Mouse (Mus musculus): ENCODE results near the gene Brap. TPM values are rescaled to one million over a fixed set of nuclear protein-coding genes. Genes with fewer than 3 reads are reported as not detected.
"Not testable (repeated sequence)": the region's sequence is repeated elsewhere in the genome, so short reads cannot be mapped to it uniquely, and the experiment has no call there.

Brap gene
- polyA plus RNA-seq, 1 experiment from 2014 or later: 36.1 TPM

GRCm38 (mm10) chr5:121632804-121633203 lies 27.6 kb upstream of the Brap start:
- no peaks in the 10 kb centered on the region for H3K36me3 ChIP-seq (ENCODE audit: control insufficient read depth, insufficient read depth, low read length)
- no peak overlapping the region for H3K9ac ChIP-seq (ENCODE audit: low read depth, low read length)
- no peak overlapping the region for H3K4me3 ChIP-seq (ENCODE audit: low read length)
- H3K9me3 ChIP-seq (ENCODE audit: control insufficient read depth, low read length): no peaks in the 10 kb centered on the region
- no peak overlapping the region for H3K27ac ChIP-seq (ENCODE audit: low read depth, low read length)
- no peaks in the 10 kb centered on the region for H3K27me3 ChIP-seq (replicated peaks; ENCODE audit: control insufficient read depth, insufficient read depth, low read length)
- no peaks in the 10 kb centered on the region for H3K4me1 ChIP-seq (ENCODE audit: control insufficient read depth, insufficient read depth, low read depth, low read length)
- ATAC-seq: no peak
- no peak overlapping the region for H3K4me2 ChIP-seq (ENCODE audit: low read length)
- 47% methylated on average over 3 of the region's 3 CpGs for WGBS

- Histone ChIP-seq H3K27ac (ENCODE audit: low read depth, low read length) (no peak overlapping the region), H3K36me3 (ENCODE audit: control insufficient read depth, insufficient read depth, low read length) (no peaks in the 10 kb centered on the region), H3K9ac (ENCODE audit: low read depth, low read length) (no peak overlapping the region), H3K4me1 (ENCODE audit: control insufficient read depth, insufficient read depth, low read depth, low read length) (no peaks in the 10 kb centered on the region), H3K4me2 (ENCODE audit: low read length) (no peak overlapping the region), H3K4me3 (ENCODE audit: low read length) (no peak overlapping the region), H3K9me3 (ENCODE audit: control insufficient read depth, low read length) (no peaks in the 10 kb centered on the region), H3K27me3 (replicated peaks; ENCODE audit: control insufficient read depth, insufficient read depth, low read length) (no peaks in the 10 kb centered on the region)
- no peak for ATAC-seq
- 92% methylated on average over 5 of the region's 5 CpGs for WGBS
These were observed 25.7 kb upstream of the Brap start for GRCm38 (mm10) chr5:121634668-121635067.

DNA sequence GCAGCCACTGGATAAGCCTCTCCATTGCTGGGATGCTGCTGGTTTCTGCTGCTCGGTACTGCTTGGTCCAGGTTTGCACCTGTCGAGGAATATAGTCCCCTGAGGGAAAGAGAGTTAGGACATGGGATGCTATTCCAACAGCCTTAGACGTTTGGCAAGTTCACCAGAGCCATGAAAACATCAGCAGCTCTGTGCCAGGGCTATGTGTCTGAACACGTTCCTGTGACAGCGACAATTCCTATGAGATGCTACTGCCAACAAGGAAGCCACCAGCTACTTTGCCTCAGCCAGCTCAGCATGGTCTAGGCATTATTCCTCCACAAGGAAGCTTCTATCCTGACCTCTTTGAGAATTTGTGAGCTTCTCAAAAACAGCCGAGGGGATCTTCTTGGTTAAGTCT lies 23.1 kb upstream of the Brap start:
- H3K4me2 ChIP-seq (ENCODE audit: low read length): no peak overlapping the region
- ATAC-seq: no peak
- H3K36me3 ChIP-seq (ENCODE audit: control insufficient read depth, insufficient read depth, low read length): no peaks in the 10 kb centered on the region
- 92% methylated on average over 6 of the region's 6 CpGs for WGBS
- no peaks in the 10 kb centered on the region for H3K27me3 ChIP-seq (replicated peaks; ENCODE audit: control insufficient read depth, insufficient read depth, low read length)
- no peak overlapping the region for H3K9ac ChIP-seq (ENCODE audit: low read depth, low read length)
- no peaks in the 10 kb centered on the region for H3K4me1 ChIP-seq (ENCODE audit: control insufficient read depth, insufficient read depth, low read depth, low read length)
- no peak overlapping the region for H3K4me3 ChIP-seq (ENCODE audit: low read length)
- no peaks in the 10 kb centered on the region for H3K9me3 ChIP-seq (ENCODE audit: control insufficient read depth, low read length)
- H3K27ac ChIP-seq (ENCODE audit: low read depth, low read length): no peak overlapping the region

DNA sequence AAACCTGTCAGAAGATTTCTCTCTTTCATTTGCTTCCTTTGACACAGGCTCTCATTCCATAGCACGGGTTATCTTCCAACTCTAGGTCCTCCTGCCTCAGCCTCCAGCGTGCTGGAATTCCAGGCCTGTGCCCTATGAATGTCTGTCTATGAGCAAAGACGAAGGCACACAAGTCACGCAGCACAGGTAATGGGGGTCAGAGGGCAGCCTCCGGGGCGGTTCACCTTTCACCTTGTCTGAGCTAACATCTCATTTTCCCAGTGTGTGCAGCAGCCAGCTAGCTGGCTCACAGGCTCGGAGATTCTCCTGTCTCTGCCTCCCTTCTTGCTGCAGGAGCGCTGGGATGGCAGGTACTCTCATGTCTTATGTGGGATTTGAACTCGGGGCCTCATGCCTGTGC lies 20.8 kb upstream of the Brap start:
- Histone ChIP-seq H3K4me3 (ENCODE audit: low read length) (no peak overlapping the region), H3K36me3 (ENCODE audit: control insufficient read depth, insufficient read depth, low read length) (no peaks in the 10 kb centered on the region), H3K4me2 (ENCODE audit: low read length) (no peak overlapping the region), H3K27ac (ENCODE audit: low read depth, low read length) (no peak overlapping the region), H3K9me3 (ENCODE audit: control insufficient read depth, low read length) (no peaks in the 10 kb centered on the region), H3K4me1 (ENCODE audit: control insufficient read depth, insufficient read depth, low read depth, low read length) (no peaks in the 10 kb centered on the region), H3K9ac (ENCODE audit: low read depth, low read length) (no peak overlapping the region), H3K27me3 (replicated peaks; ENCODE audit: control insufficient read depth, insufficient read depth, low read length) (no peaks in the 10 kb centered on the region)
- no peak for ATAC-seq
- 92% methylated on average over 9 of the region's 9 CpGs for WGBS

- Histone ChIP-seq H3K4me1 (ENCODE audit: control insufficient read depth, insufficient read depth, low read depth, low read length) (no peaks in the 10 kb centered on the region), H3K27me3 (replicated peaks; ENCODE audit: control insufficient read depth, insufficient read depth, low read length) (no peaks in the 10 kb centered on the region), H3K36me3 (ENCODE audit: control insufficient read depth, insufficient read depth, low read length) (no peaks in the 10 kb centered on the region), H3K4me2 (ENCODE audit: low read length) (no peak overlapping the region), H3K4me3 (ENCODE audit: low read length) (no peak overlapping the region), H3K27ac (ENCODE audit: low read depth, low read length) (no peak overlapping the region), H3K9me3 (ENCODE audit: control insufficient read depth, low read length) (no peaks in the 10 kb centered on the region), H3K9ac (ENCODE audit: low read depth, low read length) (no peak overlapping the region)
- no peak for ATAC-seq
- 87% methylated on average over 7 of the region's 7 CpGs for WGBS
These were observed 11.2 kb upstream of the Brap start for GRCm38 (mm10) chr5:121649134-121649533.

DNA sequence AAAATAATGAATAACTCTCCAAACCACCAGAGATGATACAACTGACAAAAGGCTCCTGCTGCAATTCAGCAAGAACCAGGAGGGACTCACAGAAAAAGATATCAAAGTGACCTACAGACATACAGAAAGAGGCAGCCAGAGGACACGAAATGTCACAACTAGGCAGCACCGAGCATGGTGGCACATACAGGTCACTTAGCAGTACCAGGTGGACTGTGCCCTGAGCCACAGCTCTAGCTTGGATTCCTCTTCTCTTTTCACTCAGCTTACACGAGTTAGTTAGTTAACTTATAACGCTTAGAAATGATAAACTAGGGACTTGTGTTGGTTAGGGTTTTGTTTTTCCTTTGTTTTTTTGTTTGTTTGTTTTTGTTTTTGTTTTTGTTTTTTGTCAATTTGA lies 5.8 kb upstream of the Brap start:
- no peaks in the 10 kb centered on the region for H3K4me1 ChIP-seq (ENCODE audit: control insufficient read depth, insufficient read depth, low read depth, low read length)
- no peaks in the 10 kb centered on the region for H3K27me3 ChIP-seq (replicated peaks; ENCODE audit: control insufficient read depth, insufficient read depth, low read length)
- no peak overlapping the region for H3K9ac ChIP-seq (ENCODE audit: low read depth, low read length)
- ATAC-seq: no peak
- no peak overlapping the region for H3K4me2 ChIP-seq (ENCODE audit: low read length)
- no peak overlapping the region for H3K27ac ChIP-seq (ENCODE audit: low read depth, low read length)
- no peaks in the 10 kb centered on the region for H3K36me3 ChIP-seq (ENCODE audit: control insufficient read depth, insufficient read depth, low read length)
- WGBS: 86% methylated on average over 4 of the region's 4 CpGs
- no peak overlapping the region for H3K4me3 ChIP-seq (ENCODE audit: low read length)
- no peaks in the 10 kb centered on the region for H3K9me3 ChIP-seq (ENCODE audit: control insufficient read depth, low read length)

- WGBS: 70% methylated on average over 6 of the region's 6 CpGs
- not testable (repeated sequence) for H3K4me1 ChIP-seq (ENCODE audit: control insufficient read depth, insufficient read depth, low read depth, low read length); H3K9me3 ChIP-seq (ENCODE audit: control insufficient read depth, low read length); H3K9ac ChIP-seq (ENCODE audit: low read depth, low read length); H3K4me3 ChIP-seq (ENCODE audit: low read length); H3K27ac ChIP-seq (ENCODE audit: low read depth, low read length); ATAC-seq; H3K36me3 ChIP-seq (ENCODE audit: control insufficient read depth, insufficient read depth, low read length); H3K27me3 ChIP-seq (replicated peaks; ENCODE audit: control insufficient read depth, insufficient read depth, low read length); H3K4me2 ChIP-seq (ENCODE audit: low read length)
These were observed 3.5 kb upstream of the Brap start for GRCm38 (mm10) chr5:121656866-121657265.

DNA sequence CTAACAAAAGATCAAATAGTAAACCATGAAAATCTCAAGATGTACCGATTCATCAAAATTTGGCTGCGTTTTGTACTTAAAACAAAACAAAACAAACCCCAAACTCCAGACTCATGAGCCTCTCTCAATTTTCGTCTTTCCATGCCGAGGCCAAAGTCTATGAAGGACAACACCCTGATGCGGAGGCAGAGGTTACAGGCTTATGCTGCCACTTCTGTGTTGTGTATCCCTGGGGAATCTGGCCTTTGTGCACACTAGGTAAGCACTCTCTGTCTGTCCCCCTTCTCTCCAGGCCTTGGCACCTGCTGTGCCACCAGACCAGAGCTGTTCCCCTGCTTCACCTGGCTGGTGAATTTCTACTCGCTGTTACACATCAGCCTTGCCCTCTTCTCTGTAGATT lies 2.7 kb upstream of the Brap start:
- H3K4me1 ChIP-seq (ENCODE audit: control insufficient read depth, insufficient read depth, low read depth, low read length): peaks cover 16% of the 10 kb centered on the region
- H3K9me3 ChIP-seq (ENCODE audit: control insufficient read depth, low read length); H3K36me3 ChIP-seq (ENCODE audit: control insufficient read depth, insufficient read depth, low read length); H3K4me2 ChIP-seq (ENCODE audit: low read length); H3K4me3 ChIP-seq (ENCODE audit: low read length); H3K9ac ChIP-seq (ENCODE audit: low read depth, low read length); H3K27me3 ChIP-seq (replicated peaks; ENCODE audit: control insufficient read depth, insufficient read depth, low read length); H3K27ac ChIP-seq (ENCODE audit: low read depth, low read length); ATAC-seq: not testable (repeated sequence)
- WGBS: 88% methylated on average over 5 of the region's 6 CpGs

DNA sequence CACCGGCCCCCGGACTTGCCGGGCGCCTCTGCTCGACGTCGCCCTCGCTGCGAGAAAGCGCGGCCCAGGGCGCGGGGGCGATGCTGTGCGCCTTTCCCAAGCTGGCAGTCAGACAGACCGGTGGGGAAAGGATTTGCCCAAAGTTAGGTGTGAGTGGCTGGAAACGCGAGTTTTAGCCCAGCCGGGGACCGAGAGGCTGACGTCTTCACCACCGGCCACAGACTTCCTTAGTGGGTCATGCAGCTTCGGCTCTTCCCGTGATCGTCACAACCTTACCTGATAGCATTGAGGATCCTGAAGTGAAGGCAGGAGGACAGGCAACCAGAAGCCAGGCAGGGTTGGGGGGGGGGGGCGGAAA lies 513 bp downstream of the Brap start:
- ATAC-seq: 0 out of 2 replicates have a peak, but pooled peaks have one; percentile 16
- no peaks in the 10 kb centered on the region for H3K9me3 ChIP-seq (ENCODE audit: control insufficient read depth, low read length)
- H3K27ac ChIP-seq (ENCODE audit: low read depth, low read length): peak overlapping the region; percentile 77
- peaks cover 16% of the 10 kb centered on the region for H3K4me1 ChIP-seq (ENCODE audit: control insufficient read depth, insufficient read depth, low read depth, low read length)
- H3K4me2 ChIP-seq (ENCODE audit: low read length): peak overlapping the region; percentile 86
- no peaks in the 10 kb centered on the region for H3K27me3 ChIP-seq (replicated peaks; ENCODE audit: control insufficient read depth, insufficient read depth, low read length)
- WGBS: under 1% methylated on average over 22 of the region's 26 CpGs
- H3K4me3 ChIP-seq (ENCODE audit: low read length): peak overlapping the region; percentile 97
- peak overlapping the region; percentile 91 for H3K9ac ChIP-seq (ENCODE audit: low read depth, low read length)
- H3K36me3 ChIP-seq (ENCODE audit: control insufficient read depth, insufficient read depth, low read length): peaks cover 17% of the 10 kb centered on the region

DNA sequence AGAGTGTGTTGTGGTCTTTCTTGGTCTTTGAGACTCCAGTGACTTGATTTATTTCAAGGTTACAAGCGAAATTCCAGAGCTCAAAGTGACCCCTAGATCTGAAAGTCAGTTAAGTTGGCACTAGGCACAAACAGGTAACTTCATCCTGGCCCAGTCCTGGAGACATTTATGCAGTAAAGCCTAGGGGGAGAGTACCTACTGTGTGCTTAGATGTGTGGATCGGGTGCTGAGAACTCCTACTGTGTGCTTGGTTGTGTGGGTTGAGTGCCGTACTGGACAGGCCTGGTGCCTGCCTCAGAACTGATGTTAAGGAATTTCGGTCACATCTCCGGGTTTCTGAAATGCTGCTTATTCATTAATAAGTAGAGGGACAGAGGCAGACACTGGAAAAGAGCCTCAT lies 1.1 kb downstream of the Brap start:
- no peaks in the 10 kb centered on the region for H3K9me3 ChIP-seq (ENCODE audit: control insufficient read depth, low read length)
- H3K9ac ChIP-seq (ENCODE audit: low read depth, low read length): peak overlapping the region; percentile 91; the same call in 1 of the 2 replicates
- peaks cover 16% of the 10 kb centered on the region for H3K4me1 ChIP-seq (ENCODE audit: control insufficient read depth, insufficient read depth, low read depth, low read length)
- H3K27ac ChIP-seq (ENCODE audit: low read depth, low read length): no peak overlapping the region
- H3K27me3 ChIP-seq (replicated peaks; ENCODE audit: control insufficient read depth, insufficient read depth, low read length): no peaks in the 10 kb centered on the region
- peak overlapping the region; percentile 86 for H3K4me2 ChIP-seq (ENCODE audit: low read length)
- ATAC-seq: no peak
- WGBS: 90% methylated on average over 5 of the region's 5 CpGs
- H3K4me3 ChIP-seq (ENCODE audit: low read length): peak overlapping the region; percentile 97
- peaks cover 20% of the 10 kb centered on the region for H3K36me3 ChIP-seq (ENCODE audit: control insufficient read depth, insufficient read depth, low read length)

Data from hindbrain, embryonic 16.5 days (tissue).